Mouse (Mus musculus): ENCODE measurements around the gene Rnf213. TPM values are rescaled to one million over a fixed set of nuclear protein-coding genes. Genes with fewer than 3 reads are reported as not detected.

Gene Rnf213
- 10 to 100 TPM; 15.4 to 16.8 TPM for total RNA-seq (2021)
- long read RNA-seq, experiment 1, partial matches to known transcripts, result 3 of 3 reads
- long read RNA-seq, experiment 1, other reads (novel, unspliced or antisense), result 0 of 3 reads
- long read RNA-seq, experiment 2, result 0 reads

GRCm38 (mm10) chr11:119392800-119393482 lies at the start of gene Rnf213:
Gene Rnf213 (plus strand): TSS chr11:119393100.
- intact Hi-C loops (cut with DNase I), result no loop called here
- DNase-seq, result peak; percentile 59 to 72

- intact Hi-C loops (cut with DNase I), result loop anchor here (5.0 kb wide), 1 partner anchor 148 kb away; the partner anchor contains the start of gene Endov
- DNase-seq, result peak; percentile 25
Observed at GRCm38 (mm10) chr11:119344178-119344577, 48.7 kb upstream of the Rnf213 start.

GRCm38 (mm10) chr11:119344865-119345264 lies 48.0 kb upstream of the Rnf213 start:
- DNase-seq, result no peak
- intact Hi-C loops (cut with DNase I), result loop anchor here (5.0 kb wide), 1 partner anchor 147 kb away; the partner anchor contains the start of gene Endov

- intact Hi-C loops (cut with DNase I), result no loop called here
- DNase-seq, result no peak
Observed at GRCm38 (mm10) chr11:119347125-119347524, 45.8 kb upstream of the Rnf213 start.

GRCm38 (mm10) chr11:119352113-119352512 lies 40.8 kb upstream of the Rnf213 start:
- DNase-seq, result no peak
- intact Hi-C loops (cut with DNase I), result no loop called here

- DNase-seq, result no peak
- intact Hi-C loops (cut with DNase I), result no loop called here
Observed at GRCm38 (mm10) chr11:119353946-119354345, 39.0 kb upstream of the Rnf213 start.

- intact Hi-C loops (cut with DNase I), result no loop called here
- DNase-seq, result peak; percentile 54 to 56
Observed at GRCm38 (mm10) chr11:119354798-119355442, 38.0 kb upstream of the Rnf213 start.

GRCm38 (mm10) chr11:119355443-119356385 lies 37.2 kb upstream of the Rnf213 start, which contains the start of the genes Sgsh and Slc26a11:
Gene Sgsh (minus strand): TSS chr11:119355536.
Gene Slc26a11 (plus strand): TSS chr11:119355557.
- intact Hi-C loops (cut with DNase I), result no loop called here
- peak; percentile 90 to 92 for DNase-seq

- intact Hi-C loops (cut with DNase I), result no loop called here
- DNase-seq, result no peak
Observed at GRCm38 (mm10) chr11:119359089-119359488, 33.8 kb upstream of the Rnf213 start.

GRCm38 (mm10) chr11:119362769-119363533 lies 29.9 kb upstream of the Rnf213 start:
- intact Hi-C loops (cut with DNase I), result loop anchor here (1.0 to 5.0 kb wide), 4 partner anchors 24 to 58 kb away; no protein-coding TSS in a partner anchor
- DNase-seq, result no peak

GRCm38 (mm10) chr11:119363534-119364145 lies 29.3 kb upstream of the Rnf213 start:
- peak; percentile 72 to 79 for DNase-seq
- intact Hi-C loops (cut with DNase I), result loop anchor here (1.0 to 5.0 kb wide), 4 partner anchors 24 to 59 kb away; no protein-coding TSS in a partner anchor

GRCm38 (mm10) chr11:119375425-119375824 lies 17.5 kb upstream of the Rnf213 start:
- intact Hi-C loops (cut with DNase I), result no loop called here
- DNase-seq, result no peak

GRCm38 (mm10) chr11:119377326-119377725 lies 15.6 kb upstream of the Rnf213 start:
- DNase-seq, result no peak
- intact Hi-C loops (cut with DNase I), result no loop called here

- intact Hi-C loops (cut with DNase I), result no loop called here
Observed at GRCm38 (mm10) chr11:119378551-119378950, 14.3 kb upstream of the Rnf213 start.

GRCm38 (mm10) chr11:119381631-119382337 lies 11.1 kb upstream of the Rnf213 start:
- DNase-seq, result no peak
- intact Hi-C loops (cut with DNase I), result no loop called here

More at GRCm38 (mm10) chr11:119378551-119378950, 14.3 kb upstream of the Rnf213 start:
- DNase-seq, result no peak

- intact Hi-C loops (cut with DNase I), result no loop called here
- no peak for DNase-seq
Observed at GRCm38 (mm10) chr11:119382338-119382850, 10.5 kb upstream of the Rnf213 start.

- DNase-seq, result no peak
- intact Hi-C loops (cut with DNase I), result no loop called here
Observed at GRCm38 (mm10) chr11:119384904-119385303, 8.0 kb upstream of the Rnf213 start.

GRCm38 (mm10) chr11:119386306-119386705 lies 6.6 kb upstream of the Rnf213 start:
- intact Hi-C loops (cut with DNase I), result no loop called here
- no peak for DNase-seq
